Mouse (Mus musculus): ENCODE data around the gene Ctr9. TPM values are rescaled to one million over a fixed set of nuclear protein-coding genes. Genes with fewer than 3 reads are reported as not detected.

Ctr9 gene
- polyA plus RNA-seq, 1 experiment: 3.9 TPM

DNA sequence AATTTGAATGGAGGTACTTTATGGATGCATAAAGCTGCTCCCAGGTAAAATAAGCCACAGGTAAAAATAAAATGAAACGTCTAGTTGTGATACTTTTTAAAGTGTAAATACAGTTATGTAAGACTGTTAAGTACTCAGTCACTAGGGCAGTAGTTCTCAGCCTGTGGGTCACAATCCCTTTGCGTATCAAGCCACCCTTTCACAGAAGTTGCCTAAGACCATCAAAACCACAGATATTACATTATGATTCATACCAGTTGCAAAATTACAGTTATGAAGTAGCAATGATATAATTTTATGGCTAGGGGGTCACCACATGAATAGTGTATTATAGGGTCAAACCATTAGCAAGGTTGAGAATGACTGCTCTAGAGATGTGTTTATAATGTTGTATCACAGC lies 66.4 kb downstream of the Ctr9 start:
- no peaks in the 10 kb centered on the region for H3K36me3 ChIP-seq (ENCODE audit: control insufficient read depth, insufficient read depth, low read length)
- H3K4me3 ChIP-seq (ENCODE audit: low read depth, low read length): no peak overlapping the region
- TF ChIP-seq POLR2A (IDR thresholded peaks at IDR 0.05; ENCODE audit: low read depth, low read length): no peak
- no peak for TF ChIP-seq CTCF (IDR thresholded peaks at IDR 0.05; ENCODE audit: extremely low read depth, insufficient read length, insufficient replicate concordance, low read depth, low read length)
- H3K4me1 ChIP-seq (ENCODE audit: control insufficient read depth, insufficient read depth, insufficient read length, low read length): no peaks in the 10 kb centered on the region
- H3K27ac ChIP-seq (ENCODE audit: insufficient read depth, low read depth, low read length): no peak overlapping the region
- no peaks in the 10 kb centered on the region for H3K27me3 ChIP-seq (ENCODE audit: control insufficient read depth, insufficient read depth, low read length)
- 77% methylated on average over 2 of the region's 2 CpGs for WGBS

- no peak overlapping the region for H3K27ac ChIP-seq (ENCODE audit: insufficient read depth, low read depth, low read length)
- WGBS: 33% methylated on average over 1 of the region's 1 CpGs
- no peaks in the 10 kb centered on the region for H3K27me3 ChIP-seq (ENCODE audit: control insufficient read depth, insufficient read depth, low read length)
- H3K4me3 ChIP-seq (ENCODE audit: low read depth, low read length): no peak overlapping the region
- H3K36me3 ChIP-seq (ENCODE audit: control insufficient read depth, insufficient read depth, low read length): no peaks in the 10 kb centered on the region
- H3K4me1 ChIP-seq (ENCODE audit: control insufficient read depth, insufficient read depth, insufficient read length, low read length): no peaks in the 10 kb centered on the region
- TF ChIP-seq CTCF (IDR thresholded peaks at IDR 0.05; ENCODE audit: extremely low read depth, insufficient read length, insufficient replicate concordance, low read depth, low read length): no peak
- TF ChIP-seq POLR2A (IDR thresholded peaks at IDR 0.05; ENCODE audit: low read depth, low read length): no peak
Measured at GRCm38 (mm10) chr7:111098196-111098595, 69.4 kb downstream of the Ctr9 start.

Other genes with a start within 250 kb of the Ctr9 start
- gene Rnf141, start 184.5 kb upstream of the Ctr9 start, polyA plus RNA-seq (2012; rRNA removed): 7.6 and 21.2 TPM in 2 replicates
- gene Lyve1, start 165.7 kb upstream of the Ctr9 start, polyA plus RNA-seq (2012; rRNA removed): 3.4 and 8.9 TPM in 2 replicates
- gene Mrvi1, start 46.5 kb upstream of the Ctr9 start, polyA plus RNA-seq (2012; rRNA removed): 11.7 and 14.8 TPM in 2 replicates
- gene Eif4g2, start 54.1 kb downstream of the Ctr9 start, polyA plus RNA-seq (2012; rRNA removed): 17.3 and 28.7 TPM in 2 replicates

Measured in small intestine, adult 2 months (tissue).